Mouse (Mus musculus): ENCODE results near the gene Gtf2h5. TPM values are rescaled to one million over a fixed set of nuclear protein-coding genes. Genes with fewer than 3 reads are reported as not detected.
A peak's percentile ranks its signal among the peaks of the same experiment; 100 is the strongest.

Gtf2h5 gene
- polyA plus RNA-seq (2012; ENCODE audit: insufficient read depth, insufficient read length, missing spikeins), result 118 and 149 TPM in 2 replicates

- Histone ChIP-seq H3K27ac (replicated peaks; ENCODE audit: low read depth, low read length) (peak within 1 kb of the TSS; percentile 67), H3K4me1 (ENCODE audit: control insufficient read depth, insufficient read depth, insufficient read length, low read length) (0 out of 2 replicates have a peak, but pooled peaks cover 2% of the 10 kb centered on the region)
These were observed at the start of gene Gtf2h5, which contains the start of gene Serac1 for GRCm38 (mm10) chr17:6079287-6080122. TSS of gene Gtf2h5 (plus strand) at chr17:6079786. TSS of gene Serac1 (minus strand) at chr17:6079741.

GRCm38 (mm10) chr17:6035661-6036060 lies 43.9 kb upstream of the Gtf2h5 start:
- no peak overlapping the region for H3K27ac ChIP-seq (replicated peaks; ENCODE audit: low read depth, low read length)
- no peak overlapping the region for H3K4me3 ChIP-seq (ENCODE audit: insufficient read depth, low read depth, low read length)
- no peaks in the 10 kb centered on the region for H3K4me1 ChIP-seq (ENCODE audit: control insufficient read depth, insufficient read depth, insufficient read length, low read length)

More at GRCm38 (mm10) chr17:6079287-6080122, at the start of gene Gtf2h5, which contains the start of gene Serac1:
- H3K4me3 ChIP-seq (ENCODE audit: insufficient read depth, low read depth, low read length), result peak within 1 kb of the TSS; percentile 84

GRCm38 (mm10) chr17:6036458-6036857 lies 43.1 kb upstream of the Gtf2h5 start:
- Histone ChIP-seq H3K27ac (replicated peaks; ENCODE audit: low read depth, low read length) (no peak overlapping the region), H3K4me1 (ENCODE audit: control insufficient read depth, insufficient read depth, insufficient read length, low read length) (no peaks in the 10 kb centered on the region), H3K4me3 (ENCODE audit: insufficient read depth, low read depth, low read length) (no peak overlapping the region)

DNA sequence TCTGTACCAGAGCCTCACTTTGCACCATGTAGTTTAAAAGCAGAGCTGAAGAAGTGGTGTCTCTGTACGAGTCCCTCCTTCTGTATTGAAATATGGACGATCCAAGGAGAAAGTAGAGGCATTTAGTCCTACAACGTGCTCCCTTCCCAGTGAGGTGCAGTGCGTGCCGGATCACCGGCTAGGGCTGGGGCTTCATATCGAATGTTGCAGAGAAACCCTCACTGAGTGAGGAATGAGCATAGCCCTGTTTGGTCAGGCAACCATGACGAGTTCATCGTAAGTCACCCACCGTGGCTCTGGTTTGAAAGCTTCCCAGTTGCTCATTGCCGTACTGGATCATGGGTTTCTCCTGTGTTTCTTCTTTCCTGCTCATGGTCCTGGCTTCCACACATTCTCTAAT lies 42.7 kb upstream of the Gtf2h5 start:
- H3K27ac ChIP-seq (replicated peaks; ENCODE audit: low read depth, low read length), result no peak overlapping the region
- no peak overlapping the region for H3K4me3 ChIP-seq (ENCODE audit: insufficient read depth, low read depth, low read length)
- no peaks in the 10 kb centered on the region for H3K4me1 ChIP-seq (ENCODE audit: control insufficient read depth, insufficient read depth, insufficient read length, low read length)

DNA sequence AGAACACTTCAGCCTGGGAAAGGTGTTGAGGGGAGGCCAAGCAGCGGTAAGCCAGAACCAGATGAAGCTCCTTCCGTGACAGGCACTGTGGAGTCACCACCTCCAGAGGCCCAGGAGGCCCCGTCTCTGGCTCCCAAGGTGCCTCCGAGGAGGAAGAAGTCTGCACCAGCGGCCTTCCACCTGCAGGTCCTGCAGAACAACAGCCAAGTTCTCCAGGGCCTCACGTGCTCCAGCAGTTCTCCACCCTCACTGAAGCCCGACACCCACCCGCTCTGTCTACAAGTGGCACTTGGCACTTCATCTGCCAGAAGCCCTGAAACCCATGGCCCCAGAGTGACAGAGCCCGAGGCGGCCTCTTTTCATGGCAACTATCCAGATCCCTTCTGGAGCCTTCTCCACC lies 42.1 kb upstream of the Gtf2h5 start:
- Histone ChIP-seq H3K4me3 (ENCODE audit: insufficient read depth, low read depth, low read length) (no peak overlapping the region), H3K4me1 (ENCODE audit: control insufficient read depth, insufficient read depth, insufficient read length, low read length) (no peaks in the 10 kb centered on the region), H3K27ac (replicated peaks; ENCODE audit: low read depth, low read length) (no peak overlapping the region)

- H3K4me3 ChIP-seq (ENCODE audit: insufficient read depth, low read depth, low read length), result no peak overlapping the region
These were observed 26.8 kb upstream of the Gtf2h5 start for GRCm38 (mm10) chr17:6052801-6053200.

DNA sequence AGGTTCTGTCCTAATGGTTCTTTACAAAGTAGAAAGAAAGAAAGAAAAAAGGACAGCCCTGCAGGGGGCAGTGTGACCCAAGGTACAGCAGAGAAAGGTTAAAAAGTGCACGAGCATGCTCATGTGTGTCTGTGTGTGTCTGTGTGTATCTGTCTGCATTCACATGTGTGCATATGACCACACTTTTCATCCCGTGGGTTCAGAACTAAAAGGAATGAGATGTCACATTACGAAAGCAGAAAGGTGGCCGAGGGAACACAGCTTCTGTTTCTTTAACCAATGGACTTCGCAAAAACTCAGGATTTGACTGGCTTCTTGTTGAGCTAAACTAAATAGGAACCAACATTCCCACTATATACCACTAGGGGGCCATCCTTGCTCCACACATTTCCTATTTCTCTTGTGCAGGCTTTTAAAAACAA lies 24.6 kb upstream of the Gtf2h5 start:
- no peaks in the 10 kb centered on the region for H3K4me1 ChIP-seq (ENCODE audit: control insufficient read depth, insufficient read depth, insufficient read length, low read length)
- no peak overlapping the region for H3K27ac ChIP-seq (replicated peaks; ENCODE audit: low read depth, low read length)
- no peak overlapping the region for H3K4me3 ChIP-seq (ENCODE audit: insufficient read depth, low read depth, low read length)

More at GRCm38 (mm10) chr17:6052801-6053200, 26.8 kb upstream of the Gtf2h5 start:
- Histone ChIP-seq H3K4me1 (ENCODE audit: control insufficient read depth, insufficient read depth, insufficient read length, low read length) (no peaks in the 10 kb centered on the region), H3K27ac (replicated peaks; ENCODE audit: low read depth, low read length) (no peak overlapping the region)

- Histone ChIP-seq H3K4me1 (ENCODE audit: control insufficient read depth, insufficient read depth, insufficient read length, low read length) (no peaks in the 10 kb centered on the region), H3K27ac (replicated peaks; ENCODE audit: low read depth, low read length) (no peak overlapping the region), H3K4me3 (ENCODE audit: insufficient read depth, low read depth, low read length) (no peak overlapping the region)
These were observed 16.8 kb upstream of the Gtf2h5 start for GRCm38 (mm10) chr17:6062793-6063192.

GRCm38 (mm10) chr17:6063532-6063931 lies 16.1 kb upstream of the Gtf2h5 start:
- H3K27ac ChIP-seq (replicated peaks; ENCODE audit: low read depth, low read length), result no peak overlapping the region
- no peaks in the 10 kb centered on the region for H3K4me1 ChIP-seq (ENCODE audit: control insufficient read depth, insufficient read depth, insufficient read length, low read length)
- H3K4me3 ChIP-seq (ENCODE audit: insufficient read depth, low read depth, low read length), result no peak overlapping the region

DNA sequence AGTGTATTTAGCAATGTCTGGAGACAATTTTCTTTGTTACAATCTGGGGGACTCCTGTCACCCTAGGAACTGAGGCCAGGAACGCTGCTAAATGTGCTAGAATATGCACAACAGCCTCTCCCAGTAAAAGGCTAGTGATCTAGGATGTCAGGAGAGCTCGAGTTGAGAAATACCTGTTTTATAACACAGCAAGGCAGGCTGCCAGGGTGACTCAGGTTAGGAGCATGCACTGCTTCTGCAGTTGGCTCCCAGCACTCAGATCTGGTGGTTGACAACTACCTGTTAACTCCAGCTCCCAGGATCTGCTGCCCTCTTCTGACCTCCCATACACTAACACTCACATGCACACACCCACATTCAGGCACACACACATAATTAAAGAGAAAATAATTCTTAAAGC lies 13.6 kb upstream of the Gtf2h5 start:
- no peak overlapping the region for H3K27ac ChIP-seq (replicated peaks; ENCODE audit: low read depth, low read length)
- no peaks in the 10 kb centered on the region for H3K4me1 ChIP-seq (ENCODE audit: control insufficient read depth, insufficient read depth, insufficient read length, low read length)
- H3K4me3 ChIP-seq (ENCODE audit: insufficient read depth, low read depth, low read length), result no peak overlapping the region

- Histone ChIP-seq H3K4me1 (ENCODE audit: control insufficient read depth, insufficient read depth, insufficient read length, low read length) (no peaks in the 10 kb centered on the region), H3K4me3 (ENCODE audit: insufficient read depth, low read depth, low read length) (no peak overlapping the region), H3K27ac (replicated peaks; ENCODE audit: low read depth, low read length) (no peak overlapping the region)
These were observed 12.0 kb upstream of the Gtf2h5 start for GRCm38 (mm10) chr17:6067613-6068012.

GRCm38 (mm10) chr17:6069866-6070265 lies 9.7 kb upstream of the Gtf2h5 start:
- no peak overlapping the region for H3K27ac ChIP-seq (replicated peaks; ENCODE audit: low read depth, low read length)
- no peak overlapping the region for H3K4me3 ChIP-seq (ENCODE audit: insufficient read depth, low read depth, low read length)
- no peaks in the 10 kb centered on the region for H3K4me1 ChIP-seq (ENCODE audit: control insufficient read depth, insufficient read depth, insufficient read length, low read length)

- Histone ChIP-seq H3K4me3 (ENCODE audit: insufficient read depth, low read depth, low read length) (no peak overlapping the region), H3K4me1 (ENCODE audit: control insufficient read depth, insufficient read depth, insufficient read length, low read length) (no peaks in the 10 kb centered on the region), H3K27ac (replicated peaks; ENCODE audit: low read depth, low read length) (no peak overlapping the region)
These were observed 6.2 kb upstream of the Gtf2h5 start for GRCm38 (mm10) chr17:6073405-6073804.

GRCm38 (mm10) chr17:6083323-6083890 lies 3.8 kb downstream of the Gtf2h5 start:
- Histone ChIP-seq H3K4me1 (ENCODE audit: control insufficient read depth, insufficient read depth, insufficient read length, low read length) (0 out of 2 replicates have a peak, but pooled peaks cover 2% of the 10 kb centered on the region), H3K4me3 (ENCODE audit: insufficient read depth, low read depth, low read length) (no peak overlapping the region), H3K27ac (replicated peaks; ENCODE audit: low read depth, low read length) (no peak overlapping the region)

GRCm38 (mm10) chr17:6091604-6092003 lies 12.0 kb downstream of the Gtf2h5 start:
- Histone ChIP-seq H3K4me1 (ENCODE audit: control insufficient read depth, insufficient read depth, insufficient read length, low read length) (no peaks in the 10 kb centered on the region), H3K27ac (replicated peaks; ENCODE audit: low read depth, low read length) (no peak overlapping the region)

More at GRCm38 (mm10) chr17:6091604-6092003, 12.0 kb downstream of the Gtf2h5 start:
- no peak overlapping the region for H3K4me3 ChIP-seq (ENCODE audit: insufficient read depth, low read depth, low read length)

Data from brown adipose tissue, adult 24 weeks (tissue).